Mouse (Mus musculus) urinary bladder, postnatal 36 days (tissue): Measurements from ENCODE around the gene Tmem41a.

Experiments used
- DNase-seq, 2 experiments: peaks; one replicate each; pipeline ENCODE4 v3.0.0; 2022; ENCODE audit warnings: low spot score in 2 of 2, mixed read lengths in 1 of 2

Gene Tmem41a

GRCm38 (mm10) chr16:21904636-21905035 lies 42.7 kb downstream of the Tmem41a start:
- no peak for DNase-seq

DNA sequence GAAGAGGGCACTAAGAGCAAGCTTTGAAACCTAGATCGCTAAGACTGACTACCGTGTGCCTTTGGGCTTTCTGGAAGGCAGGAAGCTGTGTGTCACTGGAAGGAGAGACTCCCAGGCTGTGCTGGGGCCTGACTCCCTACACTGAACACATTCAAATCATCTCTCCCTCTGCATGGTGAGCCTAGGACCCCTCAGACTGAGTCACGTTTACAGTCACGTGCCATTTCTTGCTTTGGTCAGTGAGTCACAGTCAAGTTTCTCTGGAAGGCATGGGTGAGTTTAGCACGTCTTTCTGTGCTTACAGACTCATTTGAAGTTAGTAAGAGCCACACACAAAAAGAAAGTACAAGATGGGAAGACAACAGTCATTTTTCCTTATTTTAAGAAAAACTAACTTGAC lies 46.1 kb downstream of the Tmem41a start:
- no peak for DNase-seq

- DNase-seq: no peak
Measured at GRCm38 (mm10) chr16:21893890-21894289, 53.5 kb downstream of the Tmem41a start.

- no peak for DNase-seq
Measured at GRCm38 (mm10) chr16:21887601-21888000, 59.8 kb downstream of the Tmem41a start.
